Comparison of ENCODE assay signal across 14 mouse cellular contexts in genomic region chr14:48513098-48513823, GRCm38 (mm10).
DNase-seq lines count a peak whose midpoint lies in the region; ATAC-seq lines count a peak whose summit lies in the region.
"Had no signal": no experiment of that assay in that cellular context is flagged by ENCODE, and none has a peak within 500 bp of the region (broad histone marks: within the 10 kb centered on the region; RNA-seq: fewer than 3 reads in every experiment).

No protein-coding gene starts in this region.

- H3K9ac ChIP-seq in hindbrain, embryonic 14.5 days: no peak overlapping the region
- H3K9ac ChIP-seq in midbrain, embryonic 11.5 days (ENCODE audit: low read length): no peak overlapping the region
- H3K9ac ChIP-seq: liver, postnatal 0 days had no signal

- no peak overlapping the region for H3K4me3 ChIP-seq in forebrain, embryonic 10.5 days
- no peak overlapping the region for H3K4me3 ChIP-seq in hindbrain, embryonic 14.5 days (replicated peaks; ENCODE audit: low read length)
- H3K4me3 ChIP-seq in midbrain, embryonic 11.5 days (ENCODE audit: low read depth, low read length): no peak overlapping the region
- H3K4me3 ChIP-seq: gastrocnemius, adult 2 months; layer of hippocampus, adult 2 months had no signal

- peak; percentile 66 for DNase-seq in Muller cell, postnatal 12 days (ENCODE audit: inconsistent ontology term)
- DNase-seq in forebrain, embryonic 10.5 days (ENCODE audit: extremely low spot score, low spot score): peak; percentile 79
- DNase-seq in hindbrain, embryonic 14.5 days (ENCODE audit: low spot score): no peak
- peak; percentile 94 for DNase-seq in midbrain, embryonic 11.5 days (ENCODE audit: low spot score, missing footprints)
- DNase-seq in spleen, postnatal 4 days (ENCODE audit: low spot score in 2 of 2): no peak
- no peak for DNase-seq in heart, postnatal 10 days
- DNase-seq: B cell, adult 2 months; gastrocnemius, adult 2 months; kidney, adult 11 months; liver, postnatal 0 days; spleen, adult 18-20 months had no signal

- H3K27me3 ChIP-seq in forebrain, embryonic 10.5 days (ENCODE audit: poor library complexity, severe bottlenecking): peaks cover 84% of the 10 kb centered on the region
- peaks cover 67% of the 10 kb centered on the region for H3K27me3 ChIP-seq in hindbrain, embryonic 14.5 days (ENCODE audit: control insufficient read depth, insufficient read depth, low read length)
- H3K27me3 ChIP-seq in midbrain, embryonic 11.5 days (ENCODE audit: control insufficient read depth, insufficient read depth, low read length): peaks cover 42% of the 10 kb centered on the region

- 23% methylated on average over 12 of the region's 12 CpGs for WGBS in forebrain, embryonic 10.5 days
- WGBS in hindbrain, embryonic 14.5 days: 16% methylated on average over 12 of the region's 12 CpGs
- WGBS in midbrain, embryonic 11.5 days: 10% methylated on average over 12 of the region's 12 CpGs

- intact Hi-C loops in heart, postnatal 10 days (cut with DNase I): no loop called here

- H3K27ac ChIP-seq in forebrain, embryonic 10.5 days: peak overlapping the region; percentile 22; the same call in 1 of the 2 replicates
- no peak overlapping the region for H3K27ac ChIP-seq in hindbrain, embryonic 14.5 days
- no peak overlapping the region for H3K27ac ChIP-seq in midbrain, embryonic 11.5 days (ENCODE audit: low read depth, low read length)
- H3K27ac ChIP-seq: gastrocnemius, adult 2 months had no signal

- H3K4me2 ChIP-seq in hindbrain, embryonic 14.5 days (replicated peaks): no peak overlapping the region
- peak overlapping the region; percentile 1; the same call in 1 of the 2 replicates for H3K4me2 ChIP-seq in midbrain, embryonic 11.5 days

- H3K36me3 ChIP-seq in forebrain, embryonic 10.5 days (replicated peaks): peaks cover 12% of the 10 kb centered on the region
- no peaks in the 10 kb centered on the region; the same call in 1 of the 2 replicates for H3K36me3 ChIP-seq in hindbrain, embryonic 14.5 days (replicated peaks; ENCODE audit: control insufficient read depth, insufficient read depth)
- no peaks in the 10 kb centered on the region for H3K36me3 ChIP-seq in midbrain, embryonic 11.5 days (ENCODE audit: control insufficient read depth, insufficient read depth, low read length)

- no peaks in the 10 kb centered on the region for H3K9me3 ChIP-seq in forebrain, embryonic 10.5 days
- no peaks in the 10 kb centered on the region for H3K9me3 ChIP-seq in hindbrain, embryonic 14.5 days (ENCODE audit: control insufficient read depth, low read length)
- no peaks in the 10 kb centered on the region for H3K9me3 ChIP-seq in midbrain, embryonic 11.5 days (ENCODE audit: control insufficient read depth, low read length)

- peak; percentile 52; the same call in 1 of the 2 replicates for ATAC-seq in hindbrain, embryonic 14.5 days (ENCODE audit: low FRiP score)
- peak; percentile 90 for ATAC-seq in midbrain, embryonic 11.5 days (ENCODE audit: low FRiP score)
- ATAC-seq in megakaryocyte, adult 5-6 weeks (ENCODE audit: poor library complexity, severe bottlenecking): no peak
- ATAC-seq in activated CD4-positive, CD25-positive, alpha-beta regulatory T cell, adult 4 months: no peak
- ATAC-seq: liver, postnatal 0 days had no signal

- peaks cover 58% of the 10 kb centered on the region for H3K4me1 ChIP-seq in forebrain, embryonic 10.5 days
- 0 out of 2 replicates have a peak, but pooled peaks cover 4% of the 10 kb centered on the region for H3K4me1 ChIP-seq in hindbrain, embryonic 14.5 days (replicated peaks; ENCODE audit: control insufficient read depth, insufficient read depth, low read length)
- H3K4me1 ChIP-seq in midbrain, embryonic 11.5 days (ENCODE audit: control insufficient read depth, insufficient read depth, low read length): peaks cover 38% of the 10 kb centered on the region

Comparison
In these comparisons a context has a peak if more than half of its experiments do, and no peak if none do; other contexts are left out.
1. DNase-seq: peak in Muller cell, postnatal 12 days (single experiment), forebrain, embryonic 10.5 days (single experiment) and midbrain, embryonic 11.5 days (single experiment); none in hindbrain, embryonic 14.5 days (single experiment), spleen, postnatal 4 days (0 of 2) and heart, postnatal 10 days (0 of 2).
2. ATAC-seq: peak in hindbrain, embryonic 14.5 days (single experiment) and midbrain, embryonic 11.5 days (single experiment); none in megakaryocyte, adult 5-6 weeks (single experiment) and activated CD4-positive, CD25-positive, alpha-beta regulatory T cell, adult 4 months (single experiment).